Mouse (Mus musculus): ENCODE measurements around the gene Slc4a10.

DNA sequence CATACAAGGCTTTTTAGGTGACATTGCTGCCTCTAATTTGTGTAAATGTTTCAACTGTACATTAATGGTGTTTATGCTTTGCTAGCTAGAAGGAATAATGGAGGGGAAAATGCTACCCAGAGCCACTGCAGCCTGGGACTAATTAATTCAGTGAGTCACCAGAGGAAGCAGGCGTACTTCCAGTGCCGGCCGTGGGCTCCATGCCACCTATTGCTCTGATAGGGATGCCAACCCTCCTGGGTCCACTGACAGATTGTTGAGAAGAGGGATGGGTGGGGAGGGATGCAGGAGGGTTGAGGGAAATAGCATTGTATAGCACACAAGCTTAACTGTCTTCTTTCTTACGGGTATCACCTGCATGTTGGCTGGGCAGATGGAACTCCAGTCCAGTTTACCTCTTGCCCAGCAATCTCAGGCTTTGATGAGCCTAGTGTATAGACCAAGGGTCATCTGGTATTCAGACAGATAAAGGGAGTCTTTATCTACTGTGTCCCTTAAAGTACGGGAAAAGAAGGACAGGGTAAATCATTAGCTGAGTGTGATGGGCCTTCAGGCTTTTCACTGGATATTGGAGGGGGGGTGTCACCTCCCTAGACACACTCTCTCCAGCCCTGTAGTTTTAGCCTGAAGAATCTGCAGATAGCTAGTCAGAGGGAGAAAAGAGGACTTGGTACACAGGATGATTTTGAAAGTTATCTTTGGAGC lies 322.2 kb downstream of the Slc4a10 start:
- TF ChIP-seq CTCF (IDR thresholded peaks at IDR 0.05; ENCODE audit: control insufficient read depth, insufficient read depth, low read length), result no peak
- TF ChIP-seq POLR2A (IDR thresholded peaks at IDR 0.05; ENCODE audit: borderline replicate concordance, control insufficient read depth, low read depth, low read length), result no peak

Data from bone marrow, adult 2 months (tissue).